Mouse (Mus musculus): Measurements from ENCODE around the gene Zfp148.

DNA sequence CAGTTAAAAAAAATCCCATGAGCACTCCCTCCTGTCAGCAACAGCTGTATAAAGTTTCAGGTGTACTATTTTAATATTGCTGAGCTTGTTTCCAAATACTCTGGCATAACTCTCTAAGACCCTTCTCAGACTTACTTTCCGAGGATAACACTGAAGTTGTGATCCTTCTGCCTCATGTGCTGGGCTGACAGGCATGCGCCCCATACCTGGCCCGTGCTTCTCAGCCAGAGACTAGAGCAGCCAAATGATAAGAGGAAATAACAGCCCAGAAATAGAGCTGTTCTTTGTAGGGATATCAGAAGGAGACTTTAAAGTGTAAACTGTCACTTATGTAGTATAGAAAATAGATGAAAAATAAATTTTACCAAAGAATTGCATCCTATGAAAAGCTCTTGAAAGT is 101.7 kb downstream of the Zfp148 start:
- TF ChIP-seq POLR2A (IDR thresholded peaks at IDR 0.05; ENCODE audit: insufficient read length, low read depth) (no peak), MAX (IDR thresholded peaks at IDR 0.05; ENCODE audit: low read depth) (no peak)
